Mouse (Mus musculus): ENCODE data around the gene Ccdc84. TPM values are rescaled to one million over a fixed set of nuclear protein-coding genes. Genes with fewer than 3 reads are reported as not detected.
"Not testable (repeated sequence)": the region's sequence is repeated elsewhere in the genome, so short reads cannot be mapped to it uniquely, and the experiment has no call there.

The Ccdc84 gene
- polyA plus RNA-seq, 1 experiment from 2014 or later = 29.2 TPM

DNA sequence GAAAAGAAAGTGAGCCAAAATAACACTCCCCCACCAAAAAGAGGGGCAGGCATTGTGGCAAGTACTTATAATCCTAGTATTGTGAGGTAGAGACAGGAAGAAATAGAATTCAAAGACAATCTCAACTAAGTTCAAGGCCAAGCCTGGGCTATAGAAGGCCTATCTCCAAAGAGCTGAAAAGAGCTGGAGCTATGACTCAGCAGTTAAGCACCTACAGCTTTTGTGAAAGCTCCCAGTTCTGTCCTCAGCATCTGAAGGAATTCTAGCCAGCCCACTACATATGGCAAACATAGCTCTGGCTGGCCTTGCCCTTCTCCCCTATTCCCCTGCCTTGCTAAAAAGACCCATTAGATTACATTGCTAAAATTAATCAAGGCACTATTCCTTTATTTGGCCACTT is 45.0 kb downstream of the Ccdc84 start:
- DNase-seq (ENCODE audit: low spot score) (no peak), ATAC-seq (replicated peaks; ENCODE audit: low FRiP score, low read depth) (no peak)
- no peak overlapping the region for H3K4me2 ChIP-seq (ENCODE audit: low read length)
- no peaks in the 10 kb centered on the region for H3K9me3 ChIP-seq (replicated peaks; ENCODE audit: low read length)
- no peaks in the 10 kb centered on the region; the same call in 1 of the 2 replicates for H3K4me1 ChIP-seq (replicated peaks; ENCODE audit: insufficient read depth, low read length)
- no peak overlapping the region for H3K4me3 ChIP-seq (replicated peaks; ENCODE audit: low read depth, low read length)
- H3K27me3 ChIP-seq (ENCODE audit: insufficient read depth, low read length) = no peaks in the 10 kb centered on the region
- TF ChIP-seq CTCF (IDR thresholded peaks at IDR 0.05; ENCODE audit: low read depth) = no peak
- no peaks in the 10 kb centered on the region for H3K36me3 ChIP-seq (ENCODE audit: insufficient read depth, low read length)
- H3K27ac ChIP-seq = no peak overlapping the region
- H3K9ac ChIP-seq (ENCODE audit: low read depth, low read length) = no peak overlapping the region

DNA sequence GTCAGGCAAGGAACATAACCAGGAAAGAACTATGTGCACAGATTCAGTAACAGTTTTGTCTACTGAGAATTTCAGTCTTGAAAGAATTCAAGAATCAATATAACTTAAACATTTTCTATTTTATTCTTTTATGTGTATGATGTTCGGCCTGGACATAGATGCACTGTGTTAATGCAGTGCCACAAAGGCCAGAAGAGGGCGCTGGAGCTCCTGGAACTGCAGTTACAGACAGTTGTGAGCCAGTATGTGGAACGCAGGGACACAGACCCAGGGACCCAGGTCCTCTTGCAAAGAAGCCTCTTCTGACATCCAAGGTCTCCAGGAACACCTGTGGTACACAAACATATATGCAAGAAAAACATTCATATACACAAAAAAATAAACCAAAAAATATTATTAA is 53.9 kb downstream of the Ccdc84 start:
- Histone ChIP-seq H3K9ac (ENCODE audit: low read depth, low read length) (no peak overlapping the region), H3K4me2 (ENCODE audit: low read length) (no peak overlapping the region), H3K27ac (no peak overlapping the region), H3K36me3 (ENCODE audit: insufficient read depth, low read length) (no peaks in the 10 kb centered on the region), H3K27me3 (ENCODE audit: insufficient read depth, low read length) (no peaks in the 10 kb centered on the region), H3K4me3 (replicated peaks; ENCODE audit: low read depth, low read length) (no peak overlapping the region), H3K9me3 (replicated peaks; ENCODE audit: low read length) (no peaks in the 10 kb centered on the region), H3K4me1 (replicated peaks; ENCODE audit: insufficient read depth, low read length) (0 out of 2 replicates have a peak, but pooled peaks cover 7% of the 10 kb centered on the region)
- DNase-seq (ENCODE audit: low spot score) (no peak), ATAC-seq (replicated peaks; ENCODE audit: low FRiP score, low read depth) (no peak)
- 70% methylated on average over 3 of the region's 3 CpGs for WGBS
- TF ChIP-seq CTCF (IDR thresholded peaks at IDR 0.05; ENCODE audit: low read depth) = peak; percentile 49

DNA sequence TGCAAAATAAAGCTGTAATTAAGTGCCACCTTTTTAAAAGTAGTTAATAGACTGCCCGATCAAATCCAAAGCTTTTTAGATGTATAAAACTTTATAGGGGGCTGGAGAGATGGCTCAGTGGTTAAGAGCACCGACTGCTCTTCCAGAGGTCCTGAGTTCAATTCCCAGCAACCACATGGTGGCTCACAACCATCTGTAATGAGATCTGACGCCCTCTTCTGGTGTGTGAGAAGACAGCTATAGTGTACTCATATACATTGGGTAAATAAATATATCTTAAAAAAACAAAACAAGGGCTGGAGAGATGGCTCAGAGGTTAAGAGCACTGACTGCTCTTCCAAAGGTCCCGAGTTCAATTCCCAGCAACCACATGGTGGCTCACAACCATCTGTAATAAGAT is 56.4 kb downstream of the Ccdc84 start:
- Histone ChIP-seq H3K4me2 (ENCODE audit: low read length) (peak overlapping the region; percentile 90), H3K27ac (peak overlapping the region; percentile 76; the same call in 1 of the 2 replicates), H3K4me3 (replicated peaks; ENCODE audit: low read depth, low read length) (peak overlapping the region; percentile 92), H3K36me3 (ENCODE audit: insufficient read depth, low read length) (peaks cover 14% of the 10 kb centered on the region)
- 45% methylated on average over 4 of the region's 4 CpGs for WGBS
- DNase-seq (ENCODE audit: low spot score); H3K27me3 ChIP-seq (ENCODE audit: insufficient read depth, low read length); H3K4me1 ChIP-seq (replicated peaks; ENCODE audit: insufficient read depth, low read length); ATAC-seq (replicated peaks; ENCODE audit: low FRiP score, low read depth); H3K9ac ChIP-seq (ENCODE audit: low read depth, low read length); H3K9me3 ChIP-seq (replicated peaks; ENCODE audit: low read length): not testable (repeated sequence)

DNA sequence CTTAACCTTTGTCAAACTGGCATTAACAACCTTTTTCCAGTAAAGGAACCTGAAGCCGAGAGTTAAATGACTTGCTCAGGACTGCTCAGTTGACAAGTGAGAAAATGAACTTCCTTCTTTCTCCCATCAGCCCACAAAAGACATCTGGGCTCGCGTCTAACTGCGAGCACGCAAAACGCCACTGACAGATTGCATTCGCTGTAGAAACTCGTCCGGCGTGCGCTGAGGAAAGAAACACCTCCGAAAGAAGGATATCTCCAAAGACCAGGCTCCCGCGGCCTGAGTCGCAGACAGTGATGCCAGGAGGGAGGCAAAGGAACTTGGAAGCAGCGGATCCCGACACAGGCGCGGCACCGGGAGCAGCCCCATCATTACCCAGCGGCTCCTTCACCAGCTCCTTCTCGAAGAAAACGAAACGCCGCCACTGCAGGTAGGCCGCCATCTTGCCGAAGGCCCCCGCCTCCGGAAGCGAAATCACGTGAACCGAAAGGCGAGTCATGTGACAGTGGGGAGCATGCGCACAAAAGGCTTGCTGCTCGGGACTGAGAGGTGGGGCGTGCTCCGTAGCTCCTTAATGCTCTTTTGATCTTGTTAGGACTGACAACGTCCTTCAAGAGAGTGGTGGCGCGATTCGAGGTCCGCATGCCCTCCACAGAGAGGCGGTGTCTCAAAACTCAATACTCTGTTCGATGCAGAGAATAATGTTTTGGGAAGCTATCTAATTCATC is 57.0 kb downstream of the Ccdc84 start, which contains the start of gene Vps11:
Vps11 (minus strand) TSS at position 481 of the 728 bp plus-strand sequence.
- under 1% methylated on average over 44 of the region's 44 CpGs for WGBS
- no peaks in the 10 kb centered on the region for H3K27me3 ChIP-seq (ENCODE audit: insufficient read depth, low read length)
- H3K4me1 ChIP-seq (replicated peaks; ENCODE audit: insufficient read depth, low read length) = 0 out of 2 replicates have a peak, but pooled peaks cover 7% of the 10 kb centered on the region
- H3K36me3 ChIP-seq (ENCODE audit: insufficient read depth, low read length) = peaks cover 20% of the 10 kb centered on the region
- ATAC-seq (replicated peaks; ENCODE audit: low FRiP score, low read depth) (peak; percentile 91), DNase-seq (ENCODE audit: low spot score) (peak; percentile 99)
- peak within 1 kb of the TSS; percentile 92 for H3K4me3 ChIP-seq (replicated peaks; ENCODE audit: low read depth, low read length)
- peak within 1 kb of the TSS; percentile 76 for H3K27ac ChIP-seq
- peak within 1 kb of the TSS; percentile 80 for H3K9ac ChIP-seq (ENCODE audit: low read depth, low read length)
- TF ChIP-seq CTCF (IDR thresholded peaks at IDR 0.05; ENCODE audit: low read depth) = no peak; the same call in 1 of the 2 replicates
- peak within 1 kb of the TSS; percentile 90 for H3K4me2 ChIP-seq (ENCODE audit: low read length)
- no peaks in the 10 kb centered on the region for H3K9me3 ChIP-seq (replicated peaks; ENCODE audit: low read length)

Small RNA genes lying within 50 kb of the gene (microRNA-seq; reads per million reads assigned to microRNA genes)
- gene Mir7085 = 1.4 reads per million

Other genes starting within 250 kb of the Ccdc84 start
- 9.9 and 10.4 TPM in 2 replicates for gene Cbl, start 184.5 kb downstream of the Ccdc84 start, polyA plus RNA-seq (2015; fragmentation: Nextera tagmentation; extraction: Ambion mirVana)
- not detected in 2 replicates for gene Ccdc153, start 177.9 kb downstream of the Ccdc84 start, polyA plus RNA-seq (2015; fragmentation: Nextera tagmentation; extraction: Ambion mirVana)
- gene Pdzd3, start 167.1 kb downstream of the Ccdc84 start, polyA plus RNA-seq (2015; fragmentation: Nextera tagmentation; extraction: Ambion mirVana) = 16.0 and 16.7 TPM in 2 replicates
- gene Nlrx1, start 150.0 kb downstream of the Ccdc84 start, polyA plus RNA-seq (2015; fragmentation: Nextera tagmentation; extraction: Ambion mirVana) = 6.8 and 7.2 TPM in 2 replicates
- 1.0 and 1.6 TPM in 2 replicates for gene Abcg4, start 130.0 kb downstream of the Ccdc84 start, polyA plus RNA-seq (2015; fragmentation: Nextera tagmentation; extraction: Ambion mirVana)
- gene Hinfp, start 112.9 kb downstream of the Ccdc84 start, polyA plus RNA-seq (2015; fragmentation: Nextera tagmentation; extraction: Ambion mirVana) = 14.9 and 18.5 TPM in 2 replicates
- 11.6 and 13.0 TPM in 2 replicates for gene C2cd2l, start 98.3 kb downstream of the Ccdc84 start, polyA plus RNA-seq (2015; fragmentation: Nextera tagmentation; extraction: Ambion mirVana)
- 32.2 and 33.6 TPM in 2 replicates for gene Dpagt1, start 92.5 kb downstream of the Ccdc84 start, polyA plus RNA-seq (2015; fragmentation: Nextera tagmentation; extraction: Ambion mirVana)
- gene H2afx, start 83.9 kb downstream of the Ccdc84 start, polyA plus RNA-seq (2015; fragmentation: Nextera tagmentation; extraction: Ambion mirVana) = 186 and 205 TPM in 2 replicates
- gene Hmbs, start 74.3 kb downstream of the Ccdc84 start, polyA plus RNA-seq (2015; fragmentation: Nextera tagmentation; extraction: Ambion mirVana) = 88.2 and 95.8 TPM in 2 replicates
- gene Vps11, start 56.9 kb downstream of the Ccdc84 start, polyA plus RNA-seq (2015; fragmentation: Nextera tagmentation; extraction: Ambion mirVana) = 30.3 and 31.1 TPM in 2 replicates
- gene Hyou1, start 39.1 kb downstream of the Ccdc84 start, polyA plus RNA-seq (2015; fragmentation: Nextera tagmentation; extraction: Ambion mirVana) = 22.1 and 25.8 TPM in 2 replicates
- gene Slc37a4, start 21.7 kb downstream of the Ccdc84 start, polyA plus RNA-seq (2015; fragmentation: Nextera tagmentation; extraction: Ambion mirVana) = 88.7 and 101 TPM in 2 replicates
- gene Rps25, start 11.4 kb downstream of the Ccdc84 start, polyA plus RNA-seq (2015; fragmentation: Nextera tagmentation; extraction: Ambion mirVana) = 2,620 and 2,934 TPM in 2 replicates
- gene Trappc4, start 11.0 kb downstream of the Ccdc84 start, polyA plus RNA-seq (2015; fragmentation: Nextera tagmentation; extraction: Ambion mirVana) = 130 and 135 TPM in 2 replicates
- not detected in 2 replicates for gene Foxr1, start 22.6 kb upstream of the Ccdc84 start, polyA plus RNA-seq (2015; fragmentation: Nextera tagmentation; extraction: Ambion mirVana)
- 19.9 and 27.8 TPM in 2 replicates for gene Upk2, start 36.4 kb upstream of the Ccdc84 start, polyA plus RNA-seq (2015; fragmentation: Nextera tagmentation; extraction: Ambion mirVana)
- gene Bcl9l, start 64.3 kb upstream of the Ccdc84 start, polyA plus RNA-seq (2015; fragmentation: Nextera tagmentation; extraction: Ambion mirVana) = 8.7 and 9.1 TPM in 2 replicates
- gene Cxcr5, start 143.3 kb upstream of the Ccdc84 start, polyA plus RNA-seq (2015; fragmentation: Nextera tagmentation; extraction: Ambion mirVana) = 0.05 TPM in 1 of 2 replicates, not detected in the other
- 13.8 and 14.9 TPM in 2 replicates for gene Ddx6, start 186.3 kb upstream of the Ccdc84 start, polyA plus RNA-seq (2015; fragmentation: Nextera tagmentation; extraction: Ambion mirVana)

Measured in kidney, postnatal 0 days (tissue).